Mouse (Mus musculus): ENCODE measurements around the gene H2-K1. TPM values are rescaled to one million over a fixed set of nuclear protein-coding genes. Genes with fewer than 3 reads are reported as not detected.
"Not testable (repeated sequence)": the region's sequence is repeated elsewhere in the genome, so short reads cannot be mapped to it uniquely, and the experiment has no call there.

The H2-K1 gene
- polyA plus RNA-seq, 1 experiment from 2014 or later = 107 TPM

- H3K9me3 ChIP-seq (replicated peaks; ENCODE audit: control insufficient read depth, low read length) = no peaks in the 10 kb centered on the region
- peak overlapping the region; percentile 100 for H3K4me2 ChIP-seq (ENCODE audit: low read depth, low read length)
- no peak overlapping the region for H3K27ac ChIP-seq (ENCODE audit: low read length)
- peak; percentile 57 for ATAC-seq (ENCODE audit: insufficient read depth, low FRiP score)
- 0 out of 2 replicates have a peak, but pooled peaks cover 2% of the 10 kb centered on the region for H3K4me1 ChIP-seq (ENCODE audit: control insufficient read depth, insufficient read depth, low read length)
- peak overlapping the region; percentile 75 for H3K9ac ChIP-seq (ENCODE audit: low read length)
- peaks cover 9% of the 10 kb centered on the region for H3K27me3 ChIP-seq (ENCODE audit: control insufficient read depth, insufficient read depth, low read length)
- H3K36me3 ChIP-seq (ENCODE audit: control insufficient read depth, insufficient read depth, low read length) = no peaks in the 10 kb centered on the region
- peak overlapping the region; percentile 69 for H3K4me3 ChIP-seq (replicated peaks; ENCODE audit: low read length)
- 1% methylated on average over 87 of the region's 87 CpGs for WGBS
Observed at GRCm38 (mm10) chr17:33999341-34000149, 602 bp downstream of the H2-K1 start.

GRCm38 (mm10) chr17:33998697-33999096 is 1.4 kb downstream of the H2-K1 start:
- WGBS = 53% methylated on average over 5 of the region's 5 CpGs
- H3K4me3 ChIP-seq (replicated peaks; ENCODE audit: low read length); ATAC-seq (ENCODE audit: insufficient read depth, low FRiP score); H3K4me2 ChIP-seq (ENCODE audit: low read depth, low read length); H3K36me3 ChIP-seq (ENCODE audit: control insufficient read depth, insufficient read depth, low read length); H3K9me3 ChIP-seq (replicated peaks; ENCODE audit: control insufficient read depth, low read length); H3K27me3 ChIP-seq (ENCODE audit: control insufficient read depth, insufficient read depth, low read length); H3K9ac ChIP-seq (ENCODE audit: low read length); H3K27ac ChIP-seq (ENCODE audit: low read length); H3K4me1 ChIP-seq (ENCODE audit: control insufficient read depth, insufficient read depth, low read length): not testable (repeated sequence)

GRCm38 (mm10) chr17:33997025-33997424 is 3.1 kb downstream of the H2-K1 start:
- ATAC-seq (ENCODE audit: insufficient read depth, low FRiP score); H3K4me2 ChIP-seq (ENCODE audit: low read depth, low read length); H3K4me1 ChIP-seq (ENCODE audit: control insufficient read depth, insufficient read depth, low read length); H3K9me3 ChIP-seq (replicated peaks; ENCODE audit: control insufficient read depth, low read length); H3K4me3 ChIP-seq (replicated peaks; ENCODE audit: low read length); H3K36me3 ChIP-seq (ENCODE audit: control insufficient read depth, insufficient read depth, low read length); H3K9ac ChIP-seq (ENCODE audit: low read length); H3K27ac ChIP-seq (ENCODE audit: low read length); H3K27me3 ChIP-seq (ENCODE audit: control insufficient read depth, insufficient read depth, low read length): not testable (repeated sequence)
- WGBS = 93% methylated on average over 2 of the region's 2 CpGs

GRCm38 (mm10) chr17:33995651-33996050 is 4.5 kb downstream of the H2-K1 start:
- WGBS = 55% methylated on average over 3 of the region's 3 CpGs
- H3K9ac ChIP-seq (ENCODE audit: low read length) = no peak overlapping the region
- peaks cover 9% of the 10 kb centered on the region for H3K27me3 ChIP-seq (ENCODE audit: control insufficient read depth, insufficient read depth, low read length)
- H3K36me3 ChIP-seq (ENCODE audit: control insufficient read depth, insufficient read depth, low read length) = no peaks in the 10 kb centered on the region
- H3K9me3 ChIP-seq (replicated peaks; ENCODE audit: control insufficient read depth, low read length) = no peaks in the 10 kb centered on the region
- no peak overlapping the region for H3K4me2 ChIP-seq (ENCODE audit: low read depth, low read length)
- 0 out of 2 replicates have a peak, but pooled peaks cover 2% of the 10 kb centered on the region for H3K4me1 ChIP-seq (ENCODE audit: control insufficient read depth, insufficient read depth, low read length)
- H3K27ac ChIP-seq (ENCODE audit: low read length) = no peak overlapping the region
- H3K4me3 ChIP-seq (replicated peaks; ENCODE audit: low read length) = no peak overlapping the region
- no peak for ATAC-seq (ENCODE audit: insufficient read depth, low FRiP score)

GRCm38 (mm10) chr17:33994959-33995358 is 5.2 kb downstream of the H2-K1 start:
- no peak for ATAC-seq (ENCODE audit: insufficient read depth, low FRiP score)
- Histone ChIP-seq H3K9me3 (replicated peaks; ENCODE audit: control insufficient read depth, low read length) (no peaks in the 10 kb centered on the region), H3K36me3 (ENCODE audit: control insufficient read depth, insufficient read depth, low read length) (no peaks in the 10 kb centered on the region), H3K4me1 (ENCODE audit: control insufficient read depth, insufficient read depth, low read length) (0 out of 2 replicates have a peak, but pooled peaks cover under 1% of the 10 kb centered on the region), H3K27me3 (ENCODE audit: control insufficient read depth, insufficient read depth, low read length) (peaks cover 7% of the 10 kb centered on the region), H3K9ac (ENCODE audit: low read length) (no peak overlapping the region), H3K27ac (ENCODE audit: low read length) (no peak overlapping the region), H3K4me2 (ENCODE audit: low read depth, low read length) (no peak overlapping the region), H3K4me3 (replicated peaks; ENCODE audit: low read length) (no peak overlapping the region)
- 89% methylated on average over 8 of the region's 8 CpGs for WGBS

- Histone ChIP-seq H3K9me3 (replicated peaks; ENCODE audit: control insufficient read depth, low read length) (no peaks in the 10 kb centered on the region), H3K27ac (ENCODE audit: low read length) (no peak overlapping the region), H3K4me3 (replicated peaks; ENCODE audit: low read length) (no peak overlapping the region), H3K36me3 (ENCODE audit: control insufficient read depth, insufficient read depth, low read length) (no peaks in the 10 kb centered on the region), H3K27me3 (ENCODE audit: control insufficient read depth, insufficient read depth, low read length) (no peaks in the 10 kb centered on the region), H3K4me1 (ENCODE audit: control insufficient read depth, insufficient read depth, low read length) (no peaks in the 10 kb centered on the region), H3K9ac (ENCODE audit: low read length) (no peak overlapping the region), H3K4me2 (ENCODE audit: low read depth, low read length) (no peak overlapping the region)
- WGBS = 29% methylated on average over 10 of the region's 10 CpGs
- no peak for ATAC-seq (ENCODE audit: insufficient read depth, low FRiP score)
Observed at GRCm38 (mm10) chr17:33991788-33992664, 8.1 kb downstream of the H2-K1 start.

- H3K4me2 ChIP-seq (ENCODE audit: low read depth, low read length) = peak overlapping the region; percentile 68; the same call in 1 of the 2 replicates
Observed at GRCm38 (mm10) chr17:33982136-33982535, 18.0 kb downstream of the H2-K1 start.

GRCm38 (mm10) chr17:33981192-33981909 is 18.8 kb downstream of the H2-K1 start:
- peak; percentile 87 for ATAC-seq (ENCODE audit: insufficient read depth, low FRiP score)
- H3K9me3 ChIP-seq (replicated peaks; ENCODE audit: control insufficient read depth, low read length); H3K36me3 ChIP-seq (ENCODE audit: control insufficient read depth, insufficient read depth, low read length); H3K4me1 ChIP-seq (ENCODE audit: control insufficient read depth, insufficient read depth, low read length): not testable (repeated sequence)
- H3K27me3 ChIP-seq (ENCODE audit: control insufficient read depth, insufficient read depth, low read length) = peaks cover 33% of the 10 kb centered on the region
- H3K4me2 ChIP-seq (ENCODE audit: low read depth, low read length) = peak overlapping the region; percentile 68
- H3K4me3 ChIP-seq (replicated peaks; ENCODE audit: low read length) = peak overlapping the region; percentile 51
- peak overlapping the region; percentile 46; the same call in 1 of the 2 replicates for H3K27ac ChIP-seq (ENCODE audit: low read length)
- WGBS = under 1% methylated on average over 27 of the region's 27 CpGs
- H3K9ac ChIP-seq (ENCODE audit: low read length) = peak overlapping the region; percentile 73

More at GRCm38 (mm10) chr17:33982136-33982535, 18.0 kb downstream of the H2-K1 start:
- 7% methylated on average over 8 of the region's 8 CpGs for WGBS
- not testable (repeated sequence) for ATAC-seq (ENCODE audit: insufficient read depth, low FRiP score); H3K9me3 ChIP-seq (replicated peaks; ENCODE audit: control insufficient read depth, low read length); H3K27ac ChIP-seq (ENCODE audit: low read length); H3K36me3 ChIP-seq (ENCODE audit: control insufficient read depth, insufficient read depth, low read length); H3K4me1 ChIP-seq (ENCODE audit: control insufficient read depth, insufficient read depth, low read length); H3K9ac ChIP-seq (ENCODE audit: low read length); H3K4me3 ChIP-seq (replicated peaks; ENCODE audit: low read length)
- H3K27me3 ChIP-seq (ENCODE audit: control insufficient read depth, insufficient read depth, low read length) = peaks cover 30% of the 10 kb centered on the region
